Mouse (Mus musculus): ENCODE measurements around the gene Ly6g6d. TPM values are rescaled to one million over a fixed set of nuclear protein-coding genes. Genes with fewer than 3 reads are reported as not detected.

Ly6g6d gene
- polyA plus RNA-seq, 1 experiment from 2014 or later, result 2.1 TPM

DNA sequence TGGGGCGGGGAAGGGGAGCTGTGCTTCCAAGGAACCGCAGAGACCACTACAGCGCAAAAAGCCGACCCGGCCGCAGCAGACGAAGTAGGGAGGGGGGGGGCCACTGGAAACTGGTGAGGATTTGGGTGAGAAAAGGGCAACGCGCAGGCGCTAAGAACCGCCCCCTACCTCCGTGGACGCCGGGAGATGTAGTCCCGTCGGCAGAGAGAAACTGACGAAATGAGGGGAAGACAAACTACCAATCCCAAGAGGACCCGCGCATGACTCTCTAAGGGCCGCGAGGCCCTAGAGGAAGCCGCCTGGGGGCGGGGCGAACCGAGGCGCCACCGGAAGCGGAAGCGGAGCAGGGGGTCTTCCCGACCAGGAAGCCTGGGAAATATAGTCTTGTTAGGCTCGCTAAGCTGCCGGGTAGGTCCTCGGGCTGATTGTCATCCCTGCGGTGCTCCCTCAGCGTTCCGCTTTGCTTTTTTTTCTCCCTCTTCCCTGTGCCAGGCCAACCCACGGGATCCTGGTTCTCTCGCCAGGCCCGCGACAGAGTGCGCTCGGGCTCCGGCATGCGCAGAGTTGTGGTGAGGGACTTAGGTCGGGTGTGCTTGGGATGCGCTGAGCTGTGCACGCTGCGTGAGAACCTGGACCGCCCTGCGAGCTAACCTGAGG lies 43.4 kb upstream of the Ly6g6d start, which contains the start of gene Gpank1:
Gpank1 (plus strand) TSS at position 313 of the 657 bp plus-strand sequence.
- H3K27me3 ChIP-seq (ENCODE audit: control insufficient read depth, insufficient read depth, low read length), result no peaks in the 10 kb centered on the region

DNA sequence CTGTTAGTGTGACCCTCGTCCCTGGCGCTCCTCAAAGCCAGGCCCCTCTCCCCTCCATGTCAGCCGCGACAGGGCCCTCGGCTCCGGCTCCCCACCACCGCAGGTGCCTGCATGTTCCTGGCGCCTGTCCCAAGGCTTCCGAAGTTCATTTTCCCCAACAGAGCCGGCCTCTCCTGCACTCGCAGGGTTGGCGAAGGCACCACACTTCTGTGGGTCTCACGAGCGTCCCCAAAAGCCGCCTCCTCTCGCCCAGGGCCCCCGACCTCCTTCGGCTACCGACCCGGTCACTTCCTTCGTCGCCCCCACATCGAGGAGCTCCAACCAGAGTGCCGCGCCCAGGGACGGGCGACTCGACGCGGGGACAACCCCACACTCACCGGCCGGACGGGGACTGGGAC lies 42.9 kb upstream of the Ly6g6d start:
- no peak overlapping the region for H3K27ac ChIP-seq (ENCODE audit: low read length)
- peaks cover 39% of the 10 kb centered on the region for H3K36me3 ChIP-seq (ENCODE audit: control insufficient read depth, insufficient read depth, low read length)
- peak overlapping the region; percentile 71 for H3K9ac ChIP-seq (replicated peaks; ENCODE audit: low read depth, low read length)
- peak overlapping the region; percentile 76 for H3K4me2 ChIP-seq (replicated peaks; ENCODE audit: low read depth, low read length)
- WGBS, result under 1% methylated on average over 33 of the region's 33 CpGs
- no peaks in the 10 kb centered on the region for H3K27me3 ChIP-seq (ENCODE audit: control insufficient read depth, insufficient read depth, low read length)
- no peak; the same call in 1 of the 2 replicates for ATAC-seq (ENCODE audit: insufficient number of reproducible peaks, insufficient read depth, low FRiP score, low read depth)
- H3K4me3 ChIP-seq (ENCODE audit: low read depth, low read length), result peak overlapping the region; percentile 69
- H3K9me3 ChIP-seq (ENCODE audit: control insufficient read depth, low read depth, low read length), result no peaks in the 10 kb centered on the region
- peaks cover 12% of the 10 kb centered on the region for H3K4me1 ChIP-seq (ENCODE audit: control insufficient read depth, insufficient read depth, low read length)

More for the DNA sequence above, 43.4 kb upstream of the Ly6g6d start, which contains the start of gene Gpank1:
- WGBS, result under 1% methylated on average over 50 of the region's 50 CpGs
- H3K4me1 ChIP-seq (ENCODE audit: control insufficient read depth, insufficient read depth, low read length), result peaks cover 13% of the 10 kb centered on the region
- H3K4me3 ChIP-seq (ENCODE audit: low read depth, low read length), result peak within 1 kb of the TSS; percentile 69
- H3K9ac ChIP-seq (replicated peaks; ENCODE audit: low read depth, low read length), result peak within 1 kb of the TSS; percentile 71
- H3K27ac ChIP-seq (ENCODE audit: low read length), result peak within 1 kb of the TSS; percentile 83
- peaks cover 34% of the 10 kb centered on the region for H3K36me3 ChIP-seq (ENCODE audit: control insufficient read depth, insufficient read depth, low read length)
- peak; percentile 98 for ATAC-seq (ENCODE audit: insufficient number of reproducible peaks, insufficient read depth, low FRiP score, low read depth)
- H3K9me3 ChIP-seq (ENCODE audit: control insufficient read depth, low read depth, low read length), result no peaks in the 10 kb centered on the region
- H3K4me2 ChIP-seq (replicated peaks; ENCODE audit: low read depth, low read length), result peak within 1 kb of the TSS; percentile 84

DNA sequence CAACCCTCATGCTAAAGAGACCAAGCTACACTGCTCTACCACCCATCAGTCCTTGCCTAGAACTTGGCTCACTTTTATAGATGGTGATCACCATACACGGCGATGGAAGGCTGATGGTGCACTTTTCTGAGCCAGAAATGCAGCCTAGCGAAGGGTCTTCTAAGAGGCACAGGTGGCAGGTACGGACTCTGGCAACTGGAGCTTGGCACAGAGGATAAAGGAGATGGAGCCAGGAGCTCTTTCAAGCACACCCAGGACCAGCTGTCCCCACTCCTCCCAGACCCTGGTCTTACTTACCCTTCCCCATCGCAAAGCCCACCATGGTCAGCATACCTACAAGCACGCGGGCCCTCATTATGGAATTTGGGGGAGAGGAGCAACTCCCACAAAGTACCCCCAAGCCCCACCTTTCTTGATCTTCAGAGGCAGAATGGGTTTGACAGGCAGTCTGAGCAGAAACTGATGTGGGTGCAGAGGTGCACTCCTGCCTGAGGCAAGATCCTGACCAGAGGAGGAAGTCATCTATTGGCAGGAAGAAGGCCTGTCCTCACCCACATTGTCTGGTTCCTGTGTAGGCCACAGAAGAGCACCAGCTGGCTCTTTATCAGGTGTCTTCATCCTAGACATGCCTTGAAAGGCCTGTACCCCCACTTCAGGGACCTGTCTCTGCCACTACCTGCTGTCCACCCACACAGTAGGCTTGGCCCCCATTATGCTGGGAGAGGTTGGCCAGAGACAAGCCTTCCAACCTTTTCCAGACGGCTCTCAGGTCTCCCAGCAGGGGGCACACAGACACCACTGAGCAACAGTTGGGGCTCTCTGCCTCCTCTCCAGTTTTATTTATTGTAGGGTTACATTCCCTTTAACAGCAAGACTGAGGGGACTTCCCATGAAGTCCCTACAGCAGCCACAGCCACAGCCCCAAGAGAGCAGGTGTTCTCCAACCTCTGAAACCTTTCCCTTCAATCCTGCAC lies 37.5 kb upstream of the Ly6g6d start, which contains the start of gene Ly6g5b:
Ly6g5b (minus strand) TSS at position 383 of the 974 bp plus-strand sequence.
- Histone ChIP-seq H3K36me3 (ENCODE audit: control insufficient read depth, insufficient read depth, low read length) (peaks cover 42% of the 10 kb centered on the region), H3K27me3 (ENCODE audit: control insufficient read depth, insufficient read depth, low read length) (no peaks in the 10 kb centered on the region), H3K4me3 (ENCODE audit: low read depth, low read length) (no peak within 1 kb of the TSS), H3K9ac (replicated peaks; ENCODE audit: low read depth, low read length) (no peak within 1 kb of the TSS), H3K4me2 (replicated peaks; ENCODE audit: low read depth, low read length) (no peak within 1 kb of the TSS), H3K9me3 (ENCODE audit: control insufficient read depth, low read depth, low read length) (no peaks in the 10 kb centered on the region), H3K4me1 (ENCODE audit: control insufficient read depth, insufficient read depth, low read length) (peaks cover 7% of the 10 kb centered on the region; the same call in 1 of the 2 replicates), H3K27ac (ENCODE audit: low read length) (no peak within 1 kb of the TSS)
- whole genome bisulfite sequencing, result 82% methylated on average over 8 of the region's 8 CpGs
- no peak for ATAC-seq (ENCODE audit: insufficient number of reproducible peaks, insufficient read depth, low FRiP score, low read depth)

DNA sequence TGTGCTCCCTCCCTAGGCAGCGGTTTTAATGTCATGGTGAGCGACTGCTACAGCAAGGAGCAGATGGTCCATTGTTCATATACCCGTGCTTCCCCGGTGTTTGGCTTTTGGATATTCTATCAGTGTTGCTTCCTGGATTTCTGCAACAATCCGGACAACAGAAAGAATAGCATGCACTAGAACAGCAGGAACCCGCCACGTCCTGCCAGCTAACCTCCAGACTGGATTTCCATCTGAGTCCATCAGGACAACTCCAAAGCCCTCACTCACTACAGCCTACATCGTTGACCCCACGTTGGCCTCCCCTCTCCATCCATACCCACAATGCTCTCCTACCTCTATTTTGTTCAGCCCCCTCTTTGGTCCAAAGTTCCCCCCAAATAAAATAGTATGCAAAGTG lies 33.9 kb upstream of the Ly6g6d start:
- H3K9ac ChIP-seq (replicated peaks; ENCODE audit: low read depth, low read length), result no peak overlapping the region
- H3K27ac ChIP-seq (ENCODE audit: low read length), result no peak overlapping the region
- H3K4me3 ChIP-seq (ENCODE audit: low read depth, low read length), result no peak overlapping the region
- no peak for ATAC-seq (ENCODE audit: insufficient number of reproducible peaks, insufficient read depth, low FRiP score, low read depth)
- no peaks in the 10 kb centered on the region for H3K4me1 ChIP-seq (ENCODE audit: control insufficient read depth, insufficient read depth, low read length)
- no peaks in the 10 kb centered on the region for H3K27me3 ChIP-seq (ENCODE audit: control insufficient read depth, insufficient read depth, low read length)
- H3K9me3 ChIP-seq (ENCODE audit: control insufficient read depth, low read depth, low read length), result no peaks in the 10 kb centered on the region
- 73% methylated on average over 9 of the region's 9 CpGs for WGBS
- H3K36me3 ChIP-seq (ENCODE audit: control insufficient read depth, insufficient read depth, low read length), result peaks cover 19% of the 10 kb centered on the region
- no peak overlapping the region for H3K4me2 ChIP-seq (replicated peaks; ENCODE audit: low read depth, low read length)

DNA sequence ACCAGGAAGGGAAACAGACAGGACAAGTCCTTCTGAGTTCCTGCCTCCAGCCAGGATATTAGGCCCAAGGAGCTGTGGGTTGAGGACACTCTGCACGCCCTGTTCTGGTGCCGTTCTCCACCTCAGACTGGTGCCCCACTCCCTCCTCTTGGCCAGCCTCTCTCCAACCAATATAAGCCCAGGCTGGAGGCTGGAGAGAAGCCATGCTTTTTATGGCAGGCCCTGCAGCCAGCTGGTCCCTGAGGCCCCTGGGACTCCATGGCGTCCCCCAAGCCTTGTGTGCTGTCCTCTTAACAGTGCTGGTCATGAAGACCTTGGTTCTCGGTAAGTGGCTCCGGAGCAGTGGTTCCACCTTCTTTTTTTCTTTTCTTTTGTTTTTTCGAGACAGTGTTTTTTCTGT lies 30.2 kb upstream of the Ly6g6d start, which contains the start of gene Ly6g5c:
Ly6g5c (plus strand) TSS at position 183 of the 400 bp plus-strand sequence.
- 87% methylated on average over 6 of the region's 6 CpGs for WGBS
- H3K4me2 ChIP-seq (replicated peaks; ENCODE audit: low read depth, low read length), result no peak within 1 kb of the TSS
- H3K4me1 ChIP-seq (ENCODE audit: control insufficient read depth, insufficient read depth, low read length), result 0 out of 2 replicates have a peak, but pooled peaks cover 3% of the 10 kb centered on the region
- no peaks in the 10 kb centered on the region for H3K9me3 ChIP-seq (ENCODE audit: control insufficient read depth, low read depth, low read length)
- H3K27me3 ChIP-seq (ENCODE audit: control insufficient read depth, insufficient read depth, low read length), result no peaks in the 10 kb centered on the region
- H3K9ac ChIP-seq (replicated peaks; ENCODE audit: low read depth, low read length), result no peak within 1 kb of the TSS
- H3K27ac ChIP-seq (ENCODE audit: low read length), result no peak within 1 kb of the TSS
- ATAC-seq (ENCODE audit: insufficient number of reproducible peaks, insufficient read depth, low FRiP score, low read depth), result no peak
- no peak within 1 kb of the TSS for H3K4me3 ChIP-seq (ENCODE audit: low read depth, low read length)
- H3K36me3 ChIP-seq (ENCODE audit: control insufficient read depth, insufficient read depth, low read length), result peaks cover 1% of the 10 kb centered on the region; the same call in 1 of the 2 replicates

DNA sequence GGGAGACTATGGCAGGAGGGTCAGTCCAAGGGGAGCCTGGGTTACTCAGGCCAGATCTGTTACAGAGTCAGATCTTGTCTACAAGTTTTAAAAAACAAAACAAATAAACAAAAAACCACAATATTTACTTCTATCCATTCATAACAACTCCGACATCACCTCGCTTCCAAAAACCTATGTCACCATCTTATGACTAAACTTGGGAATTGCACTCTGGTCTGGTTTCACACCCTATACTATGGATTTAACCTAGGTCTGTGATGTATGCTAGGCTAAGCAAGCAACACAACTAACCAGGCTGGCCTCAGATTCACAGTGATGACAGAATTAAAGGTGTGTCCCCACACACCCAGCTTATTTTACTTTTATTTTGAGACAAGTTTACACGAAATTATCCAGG lies 28.7 kb upstream of the Ly6g6d start:
- no peak overlapping the region for H3K4me3 ChIP-seq (ENCODE audit: low read depth, low read length)
- ATAC-seq (ENCODE audit: insufficient number of reproducible peaks, insufficient read depth, low FRiP score, low read depth), result no peak
- H3K4me1 ChIP-seq (ENCODE audit: control insufficient read depth, insufficient read depth, low read length), result 0 out of 2 replicates have a peak, but pooled peaks cover 3% of the 10 kb centered on the region
- no peaks in the 10 kb centered on the region for H3K9me3 ChIP-seq (ENCODE audit: control insufficient read depth, low read depth, low read length)
- no peak overlapping the region for H3K9ac ChIP-seq (replicated peaks; ENCODE audit: low read depth, low read length)
- H3K4me2 ChIP-seq (replicated peaks; ENCODE audit: low read depth, low read length), result no peak overlapping the region
- H3K27me3 ChIP-seq (ENCODE audit: control insufficient read depth, insufficient read depth, low read length), result no peaks in the 10 kb centered on the region
- H3K36me3 ChIP-seq (ENCODE audit: control insufficient read depth, insufficient read depth, low read length), result peaks cover 17% of the 10 kb centered on the region
- H3K27ac ChIP-seq (ENCODE audit: low read length), result no peak overlapping the region
- WGBS, result 69% methylated on average over 3 of the region's 3 CpGs

DNA sequence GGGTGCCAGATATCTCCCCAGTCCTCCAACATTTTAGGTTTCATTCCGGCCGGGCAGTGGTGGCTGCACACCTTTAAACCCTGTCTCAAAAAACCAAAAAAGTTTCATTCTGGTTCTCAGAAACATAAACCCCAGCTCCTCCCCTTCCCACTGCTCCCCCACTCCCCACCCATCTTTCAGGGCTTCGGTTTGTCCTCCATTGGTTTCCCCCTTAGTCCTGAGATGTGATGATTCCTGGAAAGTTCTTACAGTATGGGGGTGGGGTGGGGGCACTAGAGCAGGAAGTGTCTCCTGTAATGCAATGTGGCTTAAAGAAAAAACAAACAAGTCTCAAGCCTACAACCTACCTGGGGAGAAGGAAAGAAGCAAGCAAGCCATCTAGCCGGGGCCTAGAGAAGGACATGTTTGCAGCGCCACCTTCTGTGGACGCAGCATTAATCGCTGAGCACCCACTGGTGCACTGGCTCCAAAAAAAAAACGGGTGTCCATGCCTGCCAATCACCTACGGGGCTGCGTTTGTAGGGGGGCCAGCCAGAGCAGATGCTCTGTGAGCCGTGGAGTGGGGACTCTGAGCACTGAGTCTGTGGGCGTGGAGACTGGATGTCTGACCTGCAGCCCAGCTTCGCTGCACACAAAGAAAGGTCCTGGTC lies 28.0 kb upstream of the Ly6g6d start:
- no peak for ATAC-seq (ENCODE audit: insufficient number of reproducible peaks, insufficient read depth, low FRiP score, low read depth)
- Histone ChIP-seq H3K27me3 (ENCODE audit: control insufficient read depth, insufficient read depth, low read length) (no peaks in the 10 kb centered on the region), H3K4me2 (replicated peaks; ENCODE audit: low read depth, low read length) (no peak overlapping the region), H3K4me3 (ENCODE audit: low read depth, low read length) (no peak overlapping the region), H3K27ac (ENCODE audit: low read length) (no peak overlapping the region), H3K4me1 (ENCODE audit: control insufficient read depth, insufficient read depth, low read length) (0 out of 2 replicates have a peak, but pooled peaks cover 3% of the 10 kb centered on the region), H3K9ac (replicated peaks; ENCODE audit: low read depth, low read length) (no peak overlapping the region), H3K36me3 (ENCODE audit: control insufficient read depth, insufficient read depth, low read length) (peaks cover 23% of the 10 kb centered on the region), H3K9me3 (ENCODE audit: control insufficient read depth, low read depth, low read length) (no peaks in the 10 kb centered on the region)
- whole genome bisulfite sequencing, result 27% methylated on average over 13 of the region's 13 CpGs

DNA sequence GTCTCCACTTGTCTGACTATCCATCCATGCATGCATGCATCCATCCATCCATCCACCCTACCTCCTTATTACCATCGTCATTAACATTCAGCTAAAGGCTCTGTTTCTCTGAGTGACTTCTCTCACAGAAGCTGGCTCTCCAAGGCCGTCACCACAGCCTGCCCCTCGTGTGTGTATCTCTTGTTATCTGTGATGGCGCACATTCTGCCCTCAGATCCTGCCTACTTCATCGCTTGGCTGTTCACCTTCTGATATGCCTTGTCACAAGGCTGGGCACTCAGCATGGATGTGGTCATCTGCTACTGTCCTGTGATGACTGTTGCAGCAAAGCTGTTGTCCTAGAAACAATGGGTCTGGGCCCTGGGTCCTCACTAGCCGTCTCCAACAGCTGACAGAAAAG lies 26.9 kb upstream of the Ly6g6d start:
- H3K4me1 ChIP-seq (ENCODE audit: control insufficient read depth, insufficient read depth, low read length), result 0 out of 2 replicates have a peak, but pooled peaks cover 3% of the 10 kb centered on the region
- H3K36me3 ChIP-seq (ENCODE audit: control insufficient read depth, insufficient read depth, low read length), result peaks cover 33% of the 10 kb centered on the region
- ATAC-seq (ENCODE audit: insufficient number of reproducible peaks, insufficient read depth, low FRiP score, low read depth), result no peak
- H3K9ac ChIP-seq (replicated peaks; ENCODE audit: low read depth, low read length), result no peak overlapping the region
- WGBS, result 79% methylated on average over 6 of the region's 6 CpGs
- no peak overlapping the region for H3K27ac ChIP-seq (ENCODE audit: low read length)
- no peaks in the 10 kb centered on the region for H3K9me3 ChIP-seq (ENCODE audit: control insufficient read depth, low read depth, low read length)
- no peaks in the 10 kb centered on the region for H3K27me3 ChIP-seq (ENCODE audit: control insufficient read depth, insufficient read depth, low read length)
- H3K4me2 ChIP-seq (replicated peaks; ENCODE audit: low read depth, low read length), result no peak overlapping the region
- no peak overlapping the region for H3K4me3 ChIP-seq (ENCODE audit: low read depth, low read length)
